Mouse (Mus musculus) embryonic facial prominence, embryonic 13.5 days (tissue): ENCODE results near the gene Smim5. TPM values are rescaled to one million over a fixed set of nuclear protein-coding genes. Genes with fewer than 3 reads are reported as not detected.

Experiments used
- polyA plus RNA-seq: library from polyadenylated mRNA; unstranded; fragments of >200 nt; fragmentation: Nextera tagmentation; extraction: Ambion mirVana; gene quantifications from 2 replicates; pipeline ENCODE4 v1.2.1, GENCODE M21; 2015

Smim5 gene
- polyA plus RNA-seq, 1 experiment from 2014 or later: 3.4 TPM

Other genes starting within 250 kb of the Smim5 start
- gene Grb2, start 191.4 kb upstream of the Smim5 start, polyA plus RNA-seq: 77.7 and 108 TPM in 2 replicates
- 24.8 and 24.9 TPM in 2 replicates for gene Tmem94, start 134.5 kb upstream of the Smim5 start, polyA plus RNA-seq
- 16.1 and 17.3 TPM in 2 replicates for gene Caskin2, start 86.3 kb upstream of the Smim5 start, polyA plus RNA-seq
- gene Tsen54, start 85.2 kb upstream of the Smim5 start, polyA plus RNA-seq: 31.3 and 34.6 TPM in 2 replicates
- 8.1 and 9.5 TPM in 2 replicates for gene Llgl2, start 75.9 kb upstream of the Smim5 start, polyA plus RNA-seq
- 0.67 and 1.0 TPM in 2 replicates for gene Myo15b, start 41.6 kb upstream of the Smim5 start, polyA plus RNA-seq
- 1.1 and 1.2 TPM in 2 replicates for gene Smim6, start 12.1 kb downstream of the Smim5 start, polyA plus RNA-seq
- 47.0 and 53.9 TPM in 2 replicates for gene Sap30bp, start 33.3 kb downstream of the Smim5 start, polyA plus RNA-seq
- gene Recql5, start 33.5 kb downstream of the Smim5 start, polyA plus RNA-seq: 22.9 and 24.9 TPM in 2 replicates
- gene Itgb4, start 74.7 kb downstream of the Smim5 start, polyA plus RNA-seq: 11.2 and 11.6 TPM in 2 replicates
- gene Galk1, start 112.8 kb downstream of the Smim5 start, polyA plus RNA-seq: 169 and 189 TPM in 2 replicates
- gene H3f3b, start 128.0 kb downstream of the Smim5 start, polyA plus RNA-seq: 2,264 and 2,363 TPM in 2 replicates
- gene Unk, start 130.4 kb downstream of the Smim5 start, polyA plus RNA-seq: 40.7 and 44.9 TPM in 2 replicates
- gene Unc13d, start 178.0 kb downstream of the Smim5 start, polyA plus RNA-seq: 2.7 and 2.9 TPM in 2 replicates
- gene Wbp2, start 187.0 kb downstream of the Smim5 start, polyA plus RNA-seq: 48.8 and 52.0 TPM in 2 replicates
- gene Trim47, start 227.2 kb downstream of the Smim5 start, polyA plus RNA-seq: 8.6 and 9.4 TPM in 2 replicates
- gene Trim65, start 231.2 kb downstream of the Smim5 start, polyA plus RNA-seq: 2.8 and 3.2 TPM in 2 replicates
- gene Mrpl38, start 238.9 kb downstream of the Smim5 start, polyA plus RNA-seq: 75.2 and 80.0 TPM in 2 replicates